Mouse (Mus musculus): Measurements from ENCODE around the gene Tnfsf14. TPM values are rescaled to one million over a fixed set of nuclear protein-coding genes. Genes with fewer than 3 reads are reported as not detected.

The Tnfsf14 gene
- polyA plus RNA-seq, 1 experiment from 2014 or later: not detected

DNA sequence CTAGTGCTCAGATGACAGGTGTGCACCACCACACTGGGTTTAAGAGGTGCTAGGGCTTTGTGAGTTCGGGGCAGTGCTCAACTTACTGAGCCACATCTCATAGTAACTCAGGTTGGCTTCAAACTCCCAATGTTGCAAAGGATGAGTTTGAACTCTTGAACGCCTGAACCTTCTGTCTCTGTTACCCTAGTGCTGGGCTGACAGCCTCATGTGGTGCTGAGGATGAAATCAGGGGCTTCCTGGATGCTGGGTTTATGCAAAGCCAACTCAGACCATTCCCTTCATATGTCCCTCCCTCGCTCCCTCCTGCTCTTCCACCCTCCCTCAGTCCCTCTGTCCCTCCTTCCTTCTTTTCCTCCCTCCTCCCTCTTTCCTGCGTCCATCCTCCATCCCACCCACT, 45.6 kb downstream of the Tnfsf14 start:
- no peaks in the 10 kb centered on the region for H3K36me3 ChIP-seq (ENCODE audit: control insufficient read depth, insufficient read depth)
- no peak for ATAC-seq
- no peak overlapping the region for H3K4me2 ChIP-seq (ENCODE audit: low read length)
- H3K9ac ChIP-seq (replicated peaks; ENCODE audit: low read depth, low read length): no peak overlapping the region
- H3K9me3 ChIP-seq (ENCODE audit: control insufficient read depth, low read length): no peaks in the 10 kb centered on the region
- H3K4me3 ChIP-seq (replicated peaks; ENCODE audit: low read length): no peak overlapping the region
- H3K27me3 ChIP-seq (replicated peaks; ENCODE audit: control insufficient read depth, insufficient read depth, low read length): peaks cover 22% of the 10 kb centered on the region
- WGBS: 73% methylated on average over 4 of the region's 4 CpGs
- no peak overlapping the region for H3K27ac ChIP-seq (ENCODE audit: low read length)
- H3K4me1 ChIP-seq (replicated peaks; ENCODE audit: control insufficient read depth, insufficient read depth, low read length): 0 out of 2 replicates have a peak, but pooled peaks cover 2% of the 10 kb centered on the region

DNA sequence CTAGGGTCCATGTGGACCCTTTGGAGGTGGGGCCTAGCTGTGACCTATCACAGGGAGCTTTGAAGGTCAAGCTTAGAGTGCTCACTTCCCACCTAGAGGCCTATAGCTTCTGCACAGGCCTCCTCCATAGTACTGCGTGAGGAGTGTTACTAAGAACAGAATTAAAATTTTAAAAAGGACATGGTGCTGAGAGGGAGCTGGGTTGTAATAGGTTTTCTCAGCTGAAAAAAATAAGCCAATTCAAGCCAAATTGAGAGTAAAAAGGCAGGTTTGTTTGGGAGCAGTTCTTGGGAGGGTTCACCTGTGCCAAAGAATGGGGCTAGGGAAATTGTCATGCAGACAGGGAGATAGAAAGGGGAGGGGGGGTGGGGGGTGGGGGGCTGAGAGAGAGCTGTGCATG, 48.9 kb downstream of the Tnfsf14 start:
- 0 out of 2 replicates have a peak, but pooled peaks cover 2% of the 10 kb centered on the region for H3K4me1 ChIP-seq (replicated peaks; ENCODE audit: control insufficient read depth, insufficient read depth, low read length)
- no peaks in the 10 kb centered on the region for H3K36me3 ChIP-seq (ENCODE audit: control insufficient read depth, insufficient read depth)
- H3K4me2 ChIP-seq (ENCODE audit: low read length): no peak overlapping the region
- no peak for ATAC-seq
- H3K4me3 ChIP-seq (replicated peaks; ENCODE audit: low read length): no peak overlapping the region
- no peak overlapping the region for H3K9ac ChIP-seq (replicated peaks; ENCODE audit: low read depth, low read length)
- 63% methylated on average over 1 of the region's 1 CpGs for WGBS
- peaks cover 22% of the 10 kb centered on the region for H3K27me3 ChIP-seq (replicated peaks; ENCODE audit: control insufficient read depth, insufficient read depth, low read length)
- no peaks in the 10 kb centered on the region for H3K9me3 ChIP-seq (ENCODE audit: control insufficient read depth, low read length)
- H3K27ac ChIP-seq (ENCODE audit: low read length): no peak overlapping the region

DNA sequence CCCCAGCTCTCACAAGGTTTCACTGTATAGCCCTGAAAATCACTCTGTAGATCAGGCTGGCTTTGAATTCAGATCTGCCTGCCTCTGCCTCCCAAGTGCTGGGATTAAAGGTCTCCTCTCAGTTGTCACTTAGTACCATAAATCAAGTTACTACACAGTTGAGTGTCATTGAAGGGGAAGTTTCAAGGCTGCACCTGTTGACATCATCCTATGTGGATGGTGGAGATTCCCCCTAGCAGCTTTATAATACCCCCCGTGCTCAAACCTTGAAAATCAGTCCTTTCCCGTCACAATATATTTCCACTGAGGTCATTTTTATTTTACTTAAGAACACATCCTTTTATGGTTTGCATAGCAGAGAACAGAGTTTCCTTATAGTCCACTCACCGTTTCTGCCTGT, 50.3 kb downstream of the Tnfsf14 start:
- no peak for ATAC-seq
- H3K9ac ChIP-seq (replicated peaks; ENCODE audit: low read depth, low read length): no peak overlapping the region
- no peaks in the 10 kb centered on the region for H3K36me3 ChIP-seq (ENCODE audit: control insufficient read depth, insufficient read depth)
- H3K4me3 ChIP-seq (replicated peaks; ENCODE audit: low read length): no peak overlapping the region
- 84% methylated on average over 3 of the region's 3 CpGs for WGBS
- H3K27ac ChIP-seq (ENCODE audit: low read length): no peak overlapping the region
- no peaks in the 10 kb centered on the region for H3K9me3 ChIP-seq (ENCODE audit: control insufficient read depth, low read length)
- H3K27me3 ChIP-seq (replicated peaks; ENCODE audit: control insufficient read depth, insufficient read depth, low read length): peaks cover 13% of the 10 kb centered on the region
- no peaks in the 10 kb centered on the region for H3K4me1 ChIP-seq (replicated peaks; ENCODE audit: control insufficient read depth, insufficient read depth, low read length)
- no peak overlapping the region for H3K4me2 ChIP-seq (ENCODE audit: low read length)

DNA sequence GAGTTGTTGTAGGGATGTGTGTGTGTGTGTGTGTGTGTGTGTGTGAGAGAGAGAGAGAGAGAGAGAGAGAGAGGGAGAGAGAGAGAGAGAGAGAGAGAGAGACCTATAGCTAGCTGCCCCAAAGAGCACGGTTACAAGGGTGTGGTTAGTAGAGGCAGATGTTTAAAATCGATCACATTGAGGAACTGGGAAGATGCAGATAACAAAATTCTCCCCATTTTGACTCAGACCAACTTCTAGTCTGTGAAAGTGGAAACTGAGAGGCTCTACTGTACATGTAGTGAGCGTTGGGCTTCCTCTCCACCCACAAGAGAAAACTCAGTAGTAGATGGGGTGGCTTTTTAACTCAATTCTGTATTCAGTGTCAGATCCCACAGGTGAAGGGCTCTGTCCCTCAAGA, 54.3 kb downstream of the Tnfsf14 start:
- no peak overlapping the region for H3K4me3 ChIP-seq (replicated peaks; ENCODE audit: low read length)
- 86% methylated on average over 3 of the region's 3 CpGs for WGBS
- no peaks in the 10 kb centered on the region for H3K36me3 ChIP-seq (ENCODE audit: control insufficient read depth, insufficient read depth)
- ATAC-seq: no peak
- no peak overlapping the region for H3K9ac ChIP-seq (replicated peaks; ENCODE audit: low read depth, low read length)
- no peaks in the 10 kb centered on the region for H3K4me1 ChIP-seq (replicated peaks; ENCODE audit: control insufficient read depth, insufficient read depth, low read length)
- H3K4me2 ChIP-seq (ENCODE audit: low read length): no peak overlapping the region
- H3K27me3 ChIP-seq (replicated peaks; ENCODE audit: control insufficient read depth, insufficient read depth, low read length): no peaks in the 10 kb centered on the region
- H3K9me3 ChIP-seq (ENCODE audit: control insufficient read depth, low read length): no peaks in the 10 kb centered on the region
- no peak overlapping the region for H3K27ac ChIP-seq (ENCODE audit: low read length)

Small RNA genes lying within 50 kb of the gene (microRNA-seq; reads per million reads assigned to microRNA genes)
- gene Mir6978: not detected

Other genes starting within 250 kb of the Tnfsf14 start
- not detected in 2 replicates for gene Acer1, start 212.1 kb downstream of the Tnfsf14 start, polyA plus RNA-seq (2015; fragmentation: Nextera tagmentation; extraction: Ambion mirVana)
- gene Clpp, start 203.9 kb downstream of the Tnfsf14 start, polyA plus RNA-seq (2015; fragmentation: Nextera tagmentation; extraction: Ambion mirVana): 153 and 178 TPM in 2 replicates
- gene Alkbh7, start 196.8 kb downstream of the Tnfsf14 start, polyA plus RNA-seq (2015; fragmentation: Nextera tagmentation; extraction: Ambion mirVana): 40.1 and 45.8 TPM in 2 replicates
- 0.60 and 1.0 TPM in 2 replicates for gene Pspn, start 194.2 kb downstream of the Tnfsf14 start, polyA plus RNA-seq (2015; fragmentation: Nextera tagmentation; extraction: Ambion mirVana)
- gene Gtf2f1, start 182.9 kb downstream of the Tnfsf14 start, polyA plus RNA-seq (2015; fragmentation: Nextera tagmentation; extraction: Ambion mirVana): 84.3 and 90.1 TPM in 2 replicates
- 0.47 and 0.83 TPM in 2 replicates for gene Gm17949, start 182.7 kb downstream of the Tnfsf14 start, polyA plus RNA-seq (2015; fragmentation: Nextera tagmentation; extraction: Ambion mirVana)
- gene Khsrp, start 162.7 kb downstream of the Tnfsf14 start, polyA plus RNA-seq (2015; fragmentation: Nextera tagmentation; extraction: Ambion mirVana): 29.6 and 30.8 TPM in 2 replicates
- gene Slc25a41, start 152.5 kb downstream of the Tnfsf14 start, polyA plus RNA-seq (2015; fragmentation: Nextera tagmentation; extraction: Ambion mirVana): not detected in 2 replicates
- 1.5 and 2.1 TPM in 2 replicates for gene Crb3, start 135.1 kb downstream of the Tnfsf14 start, polyA plus RNA-seq (2015; fragmentation: Nextera tagmentation; extraction: Ambion mirVana)
- gene Slc25a23, start 134.3 kb downstream of the Tnfsf14 start, polyA plus RNA-seq (2015; fragmentation: Nextera tagmentation; extraction: Ambion mirVana): 27.8 and 33.4 TPM in 2 replicates
- 2.4 and 4.2 TPM in 2 replicates for gene Dennd1c, start 115.7 kb downstream of the Tnfsf14 start, polyA plus RNA-seq (2015; fragmentation: Nextera tagmentation; extraction: Ambion mirVana)
- 285 and 318 TPM in 2 replicates for gene Tubb4a, start 106.4 kb downstream of the Tnfsf14 start, polyA plus RNA-seq (2015; fragmentation: Nextera tagmentation; extraction: Ambion mirVana)
- gene Tnfsf9, start 88.9 kb downstream of the Tnfsf14 start, polyA plus RNA-seq (2015; fragmentation: Nextera tagmentation; extraction: Ambion mirVana): 9.8 and 10.1 TPM in 2 replicates
- 0.30 TPM in 1 of 2 replicates, not detected in the other for gene Cd70, start 44.4 kb downstream of the Tnfsf14 start, polyA plus RNA-seq (2015; fragmentation: Nextera tagmentation; extraction: Ambion mirVana)
- 0.65 and 1.2 TPM in 2 replicates for gene C3, start 34.0 kb upstream of the Tnfsf14 start, polyA plus RNA-seq (2015; fragmentation: Nextera tagmentation; extraction: Ambion mirVana)
- gene Gpr108, start 54.3 kb upstream of the Tnfsf14 start, polyA plus RNA-seq (2015; fragmentation: Nextera tagmentation; extraction: Ambion mirVana): 18.2 and 18.3 TPM in 2 replicates
- 12.0 and 14.2 TPM in 2 replicates for gene Trip10, start 55.3 kb upstream of the Tnfsf14 start, polyA plus RNA-seq (2015; fragmentation: Nextera tagmentation; extraction: Ambion mirVana)
- 1.1 and 1.3 TPM in 2 replicates for gene Vav1, start 84.9 kb upstream of the Tnfsf14 start, polyA plus RNA-seq (2015; fragmentation: Nextera tagmentation; extraction: Ambion mirVana)
- 3.0 and 3.6 TPM in 2 replicates for gene Adgre1, start 164.5 kb upstream of the Tnfsf14 start, polyA plus RNA-seq (2015; fragmentation: Nextera tagmentation; extraction: Ambion mirVana)

All from forebrain, embryonic 16.5 days (tissue).